Mouse (Mus musculus) spleen, postnatal 14 days (tissue): ENCODE measurements at regions not wholly inside any gene's neighbourhood (a gene's known extent, or its start where the extent isn't known, plus 50 kb on each side); places are given as distances from the start of the nearest gene placed in this dataset.

Source experiments
- DNase-seq, 2 experiments: peaks; one replicate each; pipeline ENCODE4 v3.0.0; 2021 to 2022; ENCODE audit warnings: low spot score in 2 of 2

- DNase-seq = no peak
Observed at GRCm38 (mm10) chr12:25905614-25906013, 509.4 kb downstream of the Rnf144a start.

GRCm38 (mm10) chr12:25896543-25896942, 518.5 kb downstream of the Rnf144a start:
- DNase-seq = no peak

- DNase-seq = no peak
Observed at GRCm38 (mm10) chr12:25895691-25896090, 519.4 kb downstream of the Rnf144a start.

GRCm38 (mm10) chr12:25891391-25892167, 523.5 kb downstream of the Rnf144a start:
- no peak for DNase-seq

GRCm38 (mm10) chr12:25890722-25891121, 524.3 kb downstream of the Rnf144a start:
- DNase-seq = no peak

GRCm38 (mm10) chr12:25883771-25884171, 531.3 kb downstream of the Rnf144a start:
- no peak for DNase-seq

- no peak for DNase-seq
Observed at GRCm38 (mm10) chr12:25871816-25872215, 543.2 kb downstream of the Rnf144a start.

- DNase-seq = no peak
Observed at GRCm38 (mm10) chr12:25871001-25871461, 544.0 kb downstream of the Rnf144a start.

- no peak for DNase-seq
Observed at GRCm38 (mm10) chr12:25869846-25870245, 545.2 kb downstream of the Rnf144a start.

- no peak for DNase-seq
Observed at GRCm38 (mm10) chr12:25865063-25865462, 550.0 kb downstream of the Rnf144a start.

- DNase-seq = peak in 1 of 2 experiments; percentile 45
Observed at GRCm38 (mm10) chr12:25864113-25864852, 550.8 kb downstream of the Rnf144a start.

- DNase-seq = no peak
Observed at GRCm38 (mm10) chr12:25861100-25861499, 554.0 kb downstream of the Rnf144a start.

- no peak for DNase-seq
Observed at GRCm38 (mm10) chr12:25858397-25858796, 556.7 kb downstream of the Rnf144a start.

- no peak for DNase-seq
Observed at GRCm38 (mm10) chr12:25830057-25830456, 585.0 kb downstream of the Rnf144a start.

GRCm38 (mm10) chr12:25827961-25828360, 587.1 kb downstream of the Rnf144a start:
- DNase-seq = no peak

GRCm38 (mm10) chr12:25826928-25827327, 588.1 kb downstream of the Rnf144a start:
- no peak for DNase-seq

GRCm38 (mm10) chr12:25826451-25826850, 588.6 kb downstream of the Rnf144a start:
- no peak for DNase-seq

- DNase-seq = no peak
Observed at GRCm38 (mm10) chr12:25816248-25816647, 598.8 kb downstream of the Rnf144a start.

- DNase-seq = no peak
Observed at GRCm38 (mm10) chr12:25795092-25795491, 620.0 kb downstream of the Rnf144a start.

- no peak for DNase-seq
Observed at GRCm38 (mm10) chr12:25794571-25794970, 620.5 kb downstream of the Rnf144a start.

- no peak for DNase-seq
Observed at GRCm38 (mm10) chr12:25792571-25793075, 622.4 kb downstream of the Rnf144a start.

- no peak for DNase-seq
Observed at GRCm38 (mm10) chr12:25790956-25791355, 624.1 kb downstream of the Rnf144a start.
